Mouse (Mus musculus) C2C12 (cell line): Measurements from ENCODE around the gene Fuca1.

ENCODE experiments used
- CEBPB ChIP-seq: IDR thresholded peaks from one replicate; pipeline ENCODE4 v1.6.1; 2011; ENCODE audit warnings: low read depth, mild to moderate bottlenecking, control low read depth, moderate library complexity
- CTCF ChIP-seq: IDR thresholded peaks from one replicate; pipeline ENCODE4 v1.5.1; 2011; ENCODE audit not compliant: control insufficient read depth, insufficient read depth, insufficient read length
- FOSL1 ChIP-seq: IDR thresholded peaks from one replicate; pipeline ENCODE4 v1.8.0; 2011; ENCODE audit warnings: mild to moderate bottlenecking, low read length; ENCODE audit not compliant: poor library complexity, insufficient read depth, severe bottlenecking
- MAX ChIP-seq: IDR thresholded peaks from one replicate; pipeline ENCODE4 v1.6.1; 2011; ENCODE audit warnings: mild to moderate bottlenecking, control low read depth
- MYOD1 ChIP-seq: IDR thresholded peaks from one replicate; pipeline ENCODE4 v1.6.1; 2011; ENCODE audit warnings: low read depth; ENCODE audit not compliant: control insufficient read depth, insufficient read length
- MYOG ChIP-seq: IDR thresholded peaks from one replicate; pipeline ENCODE4 v1.6.1; 2011; ENCODE audit not compliant: control insufficient read depth, insufficient read length; ENCODE audit errors: extremely low read depth
- USF1 ChIP-seq: IDR thresholded peaks from one replicate; pipeline ENCODE4 v1.6.1; 2011; ENCODE audit warnings: low read depth, mild to moderate bottlenecking, control low read depth, moderate library complexity

DNA sequence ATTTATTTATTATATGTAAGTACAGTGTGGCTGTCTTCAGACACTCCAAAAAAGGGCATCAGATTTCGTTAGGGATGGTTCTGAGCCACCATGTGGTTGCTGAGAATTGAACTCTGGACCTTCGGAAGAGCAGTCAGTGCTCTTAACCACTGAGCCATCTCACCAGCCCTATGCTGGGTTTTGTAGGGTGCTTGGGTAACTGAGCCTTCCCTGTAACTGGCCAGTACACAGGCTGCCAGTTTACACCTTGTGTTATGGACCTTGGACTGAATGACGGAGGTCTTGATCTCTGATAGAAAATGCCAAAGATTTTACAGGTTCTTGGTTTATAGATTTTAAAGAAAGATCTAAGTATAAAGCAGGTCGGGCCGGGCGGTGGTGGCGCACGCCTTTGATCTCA, 9.7 kb downstream of the Fuca1 start:
- TF ChIP-seq MAX (no peak), CTCF (no peak), FOSL1 (no peak), MYOG (no peak), CEBPB (no peak), USF1 (no peak), MYOD1 (no peak)
